Mouse (Mus musculus) brain, embryonic 14.5 days (tissue): ENCODE results near the gene Aldh1a3. TPM values are rescaled to one million over a fixed set of nuclear protein-coding genes. Genes with fewer than 3 reads are reported as not detected.

Source experiments
- DNase-seq: peaks from one replicate; pipeline ENCODE4 v3.0.0-alpha.2; 2011; ENCODE audit warnings: low read depth
- CTCF ChIP-seq: fragments of 200-500 bp; IDR thresholded peaks from 2 replicates; pipeline ENCODE4 v1.5.1; 2012; ENCODE audit warnings: inconsistent platforms, mild to moderate bottlenecking, moderate library complexity, borderline replicate concordance; ENCODE audit not compliant: insufficient read depth, insufficient read length; ENCODE audit errors: extremely low read depth
- POLR2A ChIP-seq: fragments of 200-500 bp; IDR thresholded peaks from 2 replicates; pipeline ENCODE4 v1.6.1; 2012; ENCODE audit warnings: mild to moderate bottlenecking, inconsistent platforms, borderline replicate concordance; ENCODE audit not compliant: poor library complexity, insufficient read depth, insufficient read length, severe bottlenecking; ENCODE audit errors: extremely low read depth
- polyA plus RNA-seq: library from polyadenylated mRNA; depleted of rRNA; stranded (reverse); fragments of >200 nt; gene quantifications from 2 replicates; pipeline ENCODE4 v1.2.3, GENCODE M21; 2012

Gene Aldh1a3
- polyA plus RNA-seq, 1 experiment = 1.6 TPM

DNA sequence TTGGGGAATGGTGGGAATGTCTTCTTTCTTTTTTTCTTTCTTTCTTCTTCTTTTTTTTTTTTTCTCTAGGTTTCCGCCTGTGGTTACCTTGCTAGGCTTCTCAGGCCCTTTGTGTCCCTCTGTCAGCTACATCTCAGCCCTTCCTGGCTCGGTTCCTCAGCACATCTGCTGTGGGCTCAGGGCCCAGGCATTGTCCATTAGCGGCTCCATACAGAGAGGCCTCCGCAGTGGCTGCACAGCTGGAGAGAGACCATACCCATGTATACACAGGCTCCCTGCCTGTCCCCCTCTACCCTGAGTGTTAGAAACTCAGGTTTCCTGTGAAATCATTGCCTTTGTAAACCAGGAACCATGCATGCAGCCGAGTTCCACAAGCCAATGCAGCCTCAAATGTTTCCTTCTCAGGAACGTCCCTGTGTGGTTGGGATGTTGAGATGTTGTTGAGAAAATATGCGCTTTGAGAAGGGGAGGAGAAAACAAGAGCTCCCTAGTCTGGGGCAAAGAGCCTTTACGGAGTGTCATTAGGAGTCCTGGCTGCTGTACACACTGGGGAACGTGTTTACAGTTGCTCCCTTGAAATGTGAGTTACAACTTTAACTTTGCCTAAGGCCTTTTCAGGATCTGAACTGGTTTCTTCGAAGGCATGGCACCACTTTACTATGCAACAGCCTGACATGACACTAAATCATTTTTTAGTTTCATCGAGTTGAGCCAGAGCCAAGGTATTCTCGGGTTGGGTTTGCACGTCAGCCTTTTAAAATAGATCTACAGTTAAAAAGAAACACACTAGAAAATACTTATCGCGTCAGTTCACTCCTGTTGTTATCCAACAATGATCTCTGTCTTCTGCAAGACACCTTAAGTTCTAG is 15.4 kb upstream of the Aldh1a3 start:
- DNase-seq = no peak

GRCm38 (mm10) chr7:66438787-66439669 is 11.7 kb upstream of the Aldh1a3 start:
- no peak for DNase-seq
- TF ChIP-seq POLR2A (no peak), CTCF (no peak)

More for the DNA sequence above, 15.4 kb upstream of the Aldh1a3 start:
- TF ChIP-seq POLR2A (no peak), CTCF (no peak)

- DNase-seq = peak; percentile 73
- TF ChIP-seq POLR2A (no peak), CTCF (peak; percentile 90)
These were observed 7.2 kb upstream of the Aldh1a3 start for GRCm38 (mm10) chr7:66434453-66434935.

DNA sequence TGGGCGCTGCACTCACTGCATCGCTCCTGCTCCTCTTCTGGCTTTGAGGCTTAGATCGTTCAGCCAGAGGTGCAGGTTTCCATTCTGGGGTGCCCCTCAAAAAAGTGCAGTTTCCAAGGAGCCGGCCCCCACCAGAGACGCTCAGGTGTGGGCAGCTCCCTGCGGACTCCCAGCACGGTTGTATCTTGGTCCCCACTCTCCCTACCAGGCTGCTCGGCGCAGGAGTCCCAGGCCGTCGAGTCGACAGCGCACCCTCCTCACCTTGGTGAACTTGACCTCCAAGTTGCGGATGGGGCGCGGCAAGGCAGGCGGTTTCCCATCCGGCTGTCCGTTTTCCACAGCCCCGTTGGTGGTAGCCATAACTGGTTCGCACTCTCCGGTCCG is 272 bp downstream of the Aldh1a3 start:
- DNase-seq = no peak
- TF ChIP-seq CTCF (no peak), POLR2A (no peak)

GRCm38 (mm10) chr7:66421903-66422302 is 5.4 kb downstream of the Aldh1a3 start:
- TF ChIP-seq CTCF (no peak), POLR2A (no peak)
- DNase-seq = no peak

DNA sequence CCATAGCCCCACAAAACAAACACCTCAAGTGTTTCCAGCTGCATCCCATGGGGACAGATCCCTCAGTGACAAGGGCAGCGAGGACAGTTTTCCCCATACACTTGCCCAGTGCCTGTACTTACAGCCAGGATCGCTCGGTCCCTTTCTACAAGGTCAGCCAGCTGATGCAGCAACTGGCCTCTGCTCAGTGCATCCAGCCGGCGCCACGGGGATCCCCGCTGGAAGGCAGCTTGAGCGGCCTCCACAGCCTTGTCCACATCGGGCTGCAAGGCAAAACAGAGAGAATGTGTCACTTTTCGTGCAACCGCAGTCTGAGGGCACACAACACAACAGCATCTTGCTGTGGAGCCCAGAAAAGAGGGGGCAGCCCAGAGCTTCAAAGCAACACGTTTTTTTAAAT is 8.3 kb downstream of the Aldh1a3 start:
- TF ChIP-seq CTCF (no peak), POLR2A (no peak)
- no peak for DNase-seq

- no peak for TF ChIP-seq CTCF
- TF ChIP-seq POLR2A = no peak
- no peak for DNase-seq
These were observed 10.5 kb downstream of the Aldh1a3 start for GRCm38 (mm10) chr7:66416829-66417228.

DNA sequence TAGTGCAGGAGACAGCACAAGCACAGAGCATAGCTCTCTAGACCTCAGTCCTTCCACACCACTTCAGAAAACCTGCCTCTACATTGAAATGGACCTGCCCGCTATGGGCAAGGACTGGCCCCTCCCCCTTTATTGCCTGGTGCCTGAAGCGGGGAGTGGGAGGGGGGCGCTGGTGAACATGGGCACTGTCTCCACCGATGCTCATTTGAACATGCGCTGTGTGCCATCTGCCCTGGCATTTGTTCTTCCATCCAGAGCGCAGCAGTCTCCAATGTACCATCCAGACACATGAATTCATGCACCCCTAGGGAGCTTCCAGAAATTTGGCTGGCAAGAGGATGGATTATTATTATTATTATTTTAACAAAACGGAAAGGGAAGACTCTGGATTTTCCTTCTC is 14.2 kb downstream of the Aldh1a3 start:
- peak; percentile 44 for DNase-seq
- TF ChIP-seq POLR2A (no peak), CTCF (no peak)

- peak; percentile 63 for DNase-seq
- TF ChIP-seq POLR2A = no peak
- peak; percentile 67; the same call in 1 of the 2 replicates for TF ChIP-seq CTCF
These were observed 17.9 kb downstream of the Aldh1a3 start for GRCm38 (mm10) chr7:66409433-66409832.

DNA sequence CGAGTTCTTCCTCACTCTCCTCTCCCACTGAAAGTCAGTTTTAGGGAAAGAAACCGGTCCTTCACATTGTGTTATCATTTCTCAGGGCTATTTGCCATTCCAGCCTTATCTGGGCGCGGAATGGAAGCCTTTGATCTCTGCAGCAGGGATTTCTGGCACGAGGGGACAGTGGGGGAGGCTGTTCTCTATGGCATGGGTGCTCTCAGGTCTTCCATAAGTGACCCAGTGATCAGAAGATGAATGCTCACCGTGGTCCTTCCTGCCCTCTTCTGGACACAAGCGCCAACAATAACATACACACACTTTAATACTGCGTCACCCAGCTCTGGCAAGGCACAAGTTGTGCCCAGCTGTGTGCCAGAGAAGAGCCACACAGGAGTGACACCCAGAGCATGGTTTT is 20.3 kb downstream of the Aldh1a3 start:
- no peak for DNase-seq
- no peak for TF ChIP-seq POLR2A
- no peak for TF ChIP-seq CTCF
